Comparison of ENCODE assay signal across 25 mouse cellular contexts in the genomic region with DNA sequence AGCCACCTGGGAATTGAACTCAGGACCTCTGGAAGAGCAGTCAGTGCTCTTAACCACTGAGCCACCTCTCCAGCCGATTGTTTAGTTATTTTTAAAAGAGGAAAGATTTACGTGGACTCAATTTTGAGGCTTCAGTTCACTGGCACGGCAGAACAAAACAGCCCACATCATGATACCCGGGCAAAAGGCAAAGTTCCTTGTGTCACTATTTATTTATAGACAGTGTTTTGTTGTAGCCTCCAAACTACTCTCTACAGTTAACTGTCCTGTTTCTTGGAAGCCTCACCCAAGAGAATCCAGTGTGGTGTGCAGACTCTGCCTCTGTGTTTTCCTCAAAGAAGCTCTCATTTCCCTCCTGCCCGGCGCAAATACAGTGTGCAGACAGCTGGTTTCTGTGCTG.
"Had no signal": no experiment of that assay in that cellular context is flagged by ENCODE, and none has a peak within 500 bp of the region (broad histone marks: within the 10 kb centered on the region; RNA-seq: fewer than 3 reads in every experiment).

No protein-coding gene starts in this region.

- H3K4me2 ChIP-seq: heart, embryonic 11.5 days; heart, embryonic 13.5 days; heart, embryonic 15.5 days; hindbrain, embryonic 13.5 days; hindbrain, embryonic 15.5 days; kidney, embryonic 15.5 days; limb, embryonic 13.5 days; limb, embryonic 15.5 days; liver, embryonic 11.5 days; liver, embryonic 13.5 days; liver, embryonic 15.5 days had no signal

- H3K4me1 ChIP-seq: heart, embryonic 13.5 days; heart, embryonic 15.5 days; hindbrain, embryonic 13.5 days; hindbrain, embryonic 15.5 days; kidney, embryonic 15.5 days; limb, embryonic 13.5 days; limb, embryonic 15.5 days; liver, embryonic 15.5 days had no signal

- H3K4me3 ChIP-seq: heart, embryonic 13.5 days; heart, embryonic 15.5 days; hindbrain, embryonic 13.5 days; hindbrain, embryonic 15.5 days; kidney, embryonic 15.5 days; limb, embryonic 13.5 days; limb, embryonic 15.5 days; liver, embryonic 13.5 days; liver, embryonic 15.5 days had no signal

- H3K27me3 ChIP-seq: heart, embryonic 13.5 days; heart, embryonic 15.5 days; hindbrain, embryonic 13.5 days; hindbrain, embryonic 15.5 days; kidney, embryonic 15.5 days; limb, embryonic 13.5 days; limb, embryonic 15.5 days; liver, embryonic 13.5 days; liver, embryonic 15.5 days had no signal

- ATAC-seq: forebrain, postnatal 0 days; hindbrain, postnatal 0 days; intestine, embryonic 16.5 days had no signal

- H3K27ac ChIP-seq: heart, embryonic 13.5 days; heart, embryonic 15.5 days; hindbrain, embryonic 13.5 days; hindbrain, embryonic 15.5 days; hindbrain, postnatal 0 days; kidney, embryonic 15.5 days; kidney, postnatal 0 days; limb, embryonic 13.5 days; limb, embryonic 15.5 days; liver, embryonic 13.5 days; liver, embryonic 15.5 days had no signal

- H3K9me3 ChIP-seq: heart, embryonic 13.5 days; heart, embryonic 15.5 days; hindbrain, embryonic 13.5 days; hindbrain, embryonic 15.5 days; kidney, embryonic 15.5 days; limb, embryonic 13.5 days; limb, embryonic 15.5 days; liver, embryonic 13.5 days; liver, embryonic 15.5 days had no signal

- H3K9ac ChIP-seq: forebrain, postnatal 0 days; heart, embryonic 13.5 days; heart, embryonic 15.5 days; hindbrain, embryonic 13.5 days; hindbrain, embryonic 15.5 days; kidney, embryonic 15.5 days; limb, embryonic 13.5 days; limb, embryonic 15.5 days; liver, embryonic 13.5 days; liver, embryonic 15.5 days had no signal

- DNase-seq: forebrain, postnatal 0 days; gastrocnemius, postnatal 14 days; gastrocnemius, postnatal 36 days; heart, adult 11 months; heart, postnatal 14 days; heart, postnatal 36 days; kidney, adult 11 months; kidney, postnatal 25 days; layer of hippocampus, adult 9-11 months; layer of hippocampus, postnatal 36 days; left cerebral cortex, postnatal 4 days; liver, embryonic 13.5 days had no signal

- H3K36me3 ChIP-seq: heart, embryonic 13.5 days; heart, embryonic 15.5 days; hindbrain, embryonic 13.5 days; hindbrain, embryonic 15.5 days; kidney, embryonic 15.5 days; limb, embryonic 13.5 days; limb, embryonic 15.5 days; liver, embryonic 13.5 days; liver, embryonic 15.5 days had no signal
